Mouse (Mus musculus): ENCODE results near the gene Ncor2.

DNA sequence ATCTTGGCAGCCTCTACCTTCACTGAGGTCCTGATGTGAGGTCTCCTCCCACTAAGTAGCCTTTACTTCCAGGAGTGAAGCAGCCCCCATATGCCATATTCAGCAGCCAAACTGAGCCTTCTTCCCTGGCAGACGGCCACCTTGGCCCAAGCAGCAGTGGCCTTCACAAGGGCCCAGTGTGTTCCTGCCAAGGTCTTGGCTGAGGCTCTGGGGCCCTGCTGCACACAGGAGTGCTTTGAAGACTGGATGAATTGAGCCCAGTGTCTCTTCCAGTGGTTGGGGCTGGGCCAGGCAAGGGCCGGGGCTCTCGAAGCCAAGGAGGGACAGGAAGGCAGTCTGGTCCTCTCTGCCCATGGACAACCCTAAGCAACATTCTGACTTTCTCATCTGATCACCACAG is 42.8 kb upstream of the Ncor2 start:
- TF ChIP-seq CTCF (conservative IDR thresholded peaks at IDR 0.05; ENCODE audit: low read length): no peak
- no peak for TF ChIP-seq NANOG (IDR thresholded peaks at IDR 0.05; ENCODE audit: borderline replicate concordance, low read length)
- TF ChIP-seq POU5F1 (IDR thresholded peaks at IDR 0.05; ENCODE audit: borderline replicate concordance, low read length): no peak
